Mouse (Mus musculus): ENCODE data around the gene Bcl2l1.

The Bcl2l1 gene

GRCm38 (mm10) chr2:152803081-152803480 lies 28.4 kb downstream of the Bcl2l1 start:
- no peak for DNase-seq (ENCODE audit: extremely low spot score)

DNA sequence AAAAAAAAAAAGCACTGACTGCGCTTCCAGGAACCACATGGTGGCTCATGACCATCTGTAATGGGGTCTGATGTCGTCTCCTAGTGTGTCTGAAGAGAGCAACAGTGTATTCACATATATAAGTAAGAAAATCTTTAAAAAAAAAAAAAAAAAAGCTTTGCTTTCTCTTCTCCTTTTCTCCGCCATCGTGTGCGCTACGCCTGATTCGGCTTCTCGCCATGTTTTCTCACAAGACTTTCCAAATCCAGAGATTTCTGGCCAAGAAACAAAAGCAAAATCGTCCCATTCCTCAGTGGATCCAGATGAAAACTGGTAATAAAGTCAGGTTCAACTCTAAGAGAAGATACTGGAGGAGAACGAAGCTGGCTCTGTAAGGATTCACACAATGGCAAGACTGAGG lies 29.2 kb downstream of the Bcl2l1 start:
- no peak for DNase-seq (ENCODE audit: extremely low spot score)

- DNase-seq (ENCODE audit: extremely low spot score) = no peak
Observed at GRCm38 (mm10) chr2:152800762-152801113, 30.8 kb downstream of the Bcl2l1 start.

DNA sequence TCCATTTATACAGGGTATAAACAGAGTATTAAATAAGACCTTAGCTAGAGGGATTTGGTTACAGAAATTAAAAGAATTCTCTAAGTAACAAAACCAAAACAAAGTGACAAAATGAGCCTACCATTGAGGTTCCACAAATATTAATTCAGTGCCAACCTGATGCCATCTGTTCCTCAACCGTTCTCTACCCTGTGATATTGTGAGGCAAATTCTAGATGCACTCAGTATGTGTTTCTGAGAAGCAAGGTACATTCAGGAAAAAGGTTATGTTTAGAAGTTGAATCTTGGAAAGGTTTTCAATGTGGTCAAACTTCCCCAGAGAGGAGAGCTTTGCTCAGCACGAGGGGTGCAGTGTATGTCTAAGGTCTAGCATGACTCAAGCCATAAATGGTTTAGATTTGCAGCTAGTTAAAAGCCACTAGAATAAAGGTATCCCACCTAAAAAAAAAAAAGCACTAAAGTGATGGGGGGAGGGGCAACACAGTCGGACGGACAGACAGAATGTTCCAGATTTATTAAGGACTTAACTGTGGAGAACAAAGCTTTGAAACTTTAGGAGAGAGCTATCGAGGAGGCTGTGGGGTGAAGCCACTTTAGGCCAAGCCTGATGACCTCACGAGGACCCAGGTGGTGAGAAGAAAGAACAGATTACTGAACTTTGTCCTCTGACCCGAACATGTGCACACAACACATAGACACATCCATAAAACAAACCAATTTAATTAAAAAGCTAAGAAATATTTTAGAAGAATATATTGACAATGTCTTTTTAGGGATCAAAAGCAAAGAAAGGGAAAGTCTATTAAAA lies 31.4 kb downstream of the Bcl2l1 start:
- DNase-seq (ENCODE audit: extremely low spot score) = no peak

- DNase-seq (ENCODE audit: extremely low spot score) = no peak
Observed at GRCm38 (mm10) chr2:152797589-152797988, 33.9 kb downstream of the Bcl2l1 start.

DNA sequence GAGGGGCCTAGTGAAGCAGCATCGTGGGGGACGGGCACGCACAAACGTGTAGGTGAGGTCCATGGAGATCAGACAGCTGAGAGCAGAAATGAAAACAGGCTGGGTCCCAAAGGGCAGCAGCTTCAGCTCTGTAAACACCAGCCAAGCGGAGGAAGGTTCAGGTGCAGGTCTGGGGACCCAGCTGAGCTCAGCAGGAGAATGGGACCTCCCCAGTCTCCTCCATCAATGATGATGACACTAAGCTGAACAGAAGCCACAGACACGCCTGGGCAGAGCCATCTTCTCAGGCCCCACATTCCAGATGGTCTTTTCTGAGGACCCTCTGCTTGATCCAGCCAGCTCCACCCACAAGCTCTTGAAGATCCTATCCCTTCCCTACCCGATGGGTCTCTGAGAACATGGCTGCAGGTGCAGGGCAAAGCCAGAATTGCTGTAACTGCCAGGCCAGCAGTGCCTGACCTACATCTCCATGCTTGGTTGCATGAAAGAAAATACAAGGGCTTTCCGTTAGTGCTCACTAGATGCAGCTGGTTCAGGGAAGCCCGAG lies 37.2 kb downstream of the Bcl2l1 start:
- no peak for DNase-seq (ENCODE audit: extremely low spot score)

DNA sequence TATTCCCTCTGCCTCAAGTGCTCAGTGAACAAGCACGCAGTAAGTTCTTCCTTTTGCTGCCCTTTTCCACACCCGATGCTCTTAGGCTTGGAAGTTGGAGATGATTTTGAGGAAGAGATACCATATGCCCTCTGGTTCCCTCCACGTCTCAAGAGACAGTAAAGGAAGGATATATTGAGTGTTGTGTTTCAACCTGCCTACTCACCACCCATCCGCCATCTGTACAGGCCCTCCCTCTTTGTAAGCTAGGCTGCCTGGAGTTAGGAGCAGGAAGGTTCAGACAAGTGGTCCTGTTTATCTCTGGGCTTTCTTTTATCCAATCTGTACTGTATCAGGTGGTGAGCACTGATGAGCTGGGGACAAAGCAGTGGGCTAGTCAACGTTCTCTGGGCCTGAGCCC lies 38.1 kb downstream of the Bcl2l1 start:
- DNase-seq (ENCODE audit: extremely low spot score) = no peak

- DNase-seq (ENCODE audit: extremely low spot score) = no peak
Observed at GRCm38 (mm10) chr2:152792461-152792860, 39.1 kb downstream of the Bcl2l1 start.

- no peak for DNase-seq (ENCODE audit: extremely low spot score)
Observed at GRCm38 (mm10) chr2:152789591-152789999, 41.9 kb downstream of the Bcl2l1 start.

GRCm38 (mm10) chr2:152788892-152789421 lies 42.6 kb downstream of the Bcl2l1 start:
- no peak for DNase-seq (ENCODE audit: extremely low spot score)

GRCm38 (mm10) chr2:152787543-152787942 lies 44.0 kb downstream of the Bcl2l1 start:
- no peak for DNase-seq (ENCODE audit: extremely low spot score)

GRCm38 (mm10) chr2:152787136-152787535 lies 44.4 kb downstream of the Bcl2l1 start:
- DNase-seq (ENCODE audit: extremely low spot score) = no peak

- no peak for DNase-seq (ENCODE audit: extremely low spot score)
Observed at GRCm38 (mm10) chr2:152785446-152786350, 45.8 kb downstream of the Bcl2l1 start.

- DNase-seq (ENCODE audit: extremely low spot score) = no peak
Observed at GRCm38 (mm10) chr2:152784640-152785039, 46.9 kb downstream of the Bcl2l1 start.

GRCm38 (mm10) chr2:152783241-152783640 lies 48.3 kb downstream of the Bcl2l1 start:
- DNase-seq (ENCODE audit: extremely low spot score) = no peak

GRCm38 (mm10) chr2:152782656-152783055 lies 48.9 kb downstream of the Bcl2l1 start:
- no peak for DNase-seq (ENCODE audit: extremely low spot score)

- DNase-seq (ENCODE audit: extremely low spot score) = no peak
Observed at GRCm38 (mm10) chr2:152781031-152781711, 50.4 kb downstream of the Bcl2l1 start.

- DNase-seq (ENCODE audit: extremely low spot score) = no peak
Observed at GRCm38 (mm10) chr2:152780466-152780865, 51.1 kb downstream of the Bcl2l1 start.

- DNase-seq (ENCODE audit: extremely low spot score) = no peak
Observed at GRCm38 (mm10) chr2:152777081-152777480, 54.4 kb downstream of the Bcl2l1 start.

GRCm38 (mm10) chr2:152776435-152776834 lies 55.1 kb downstream of the Bcl2l1 start:
- no peak for DNase-seq (ENCODE audit: extremely low spot score)

GRCm38 (mm10) chr2:152776019-152776418 lies 55.5 kb downstream of the Bcl2l1 start:
- DNase-seq (ENCODE audit: extremely low spot score) = no peak

- DNase-seq (ENCODE audit: extremely low spot score) = no peak
Observed at GRCm38 (mm10) chr2:152775357-152775756, 56.2 kb downstream of the Bcl2l1 start.
